Mouse (Mus musculus) cerebellum, postnatal 14 days (tissue): ENCODE measurements around the gene Gm6882.
"Not testable (repeated sequence)": the region's sequence is repeated elsewhere in the genome, so short reads cannot be mapped to it uniquely, and the experiment has no call there.

Source experiments
- DNase-seq, 2 experiments: peaks; one replicate each; pipeline ENCODE4 v3.0.0; 2021; ENCODE audit warnings: mixed read lengths in 2 of 2

Gene Gm6882

GRCm38 (mm10) chr7:21432645-21433044 is at the start of gene Gm6882:
TSS of gene Gm6882 (minus strand) at chr7:21432745.
- not testable (repeated sequence) for DNase-seq
